Mouse (Mus musculus) neural tube, embryonic 11.5 days (tissue): ENCODE results near the gene Ttc23. TPM values are rescaled to one million over a fixed set of nuclear protein-coding genes. Genes with fewer than 3 reads are reported as not detected.

ENCODE experiments used
- ATAC-seq: fragments of 200-750 bp; cut with Nextera tagmentation; 2 replicates; pipeline ENCODE4 v1.8.0; 2017; ENCODE audit warnings: moderate number of reproducible peaks, mild to moderate bottlenecking, moderate TSS enrichment, moderate library complexity; ENCODE audit not compliant: insufficient read depth, low FRiP score, low TSS enrichment
- DNase-seq: peaks from one replicate; pipeline ENCODE4 v3.0.0-alpha.2; 2015; ENCODE audit warnings: low spot score
- H3K27ac ChIP-seq: fragments of 300-500 bp; sonication (generic); 2 replicates; pipeline ENCODE4 v1.5.1; 2014; ENCODE audit warnings: low read depth, mild to moderate bottlenecking, low read length
- H3K27me3 ChIP-seq: fragments of 300-500 bp; sonication (generic); 2 replicates; pipeline ENCODE4 v1.6.1; 2014; ENCODE audit warnings: mild to moderate bottlenecking, low read length, mixed read lengths; ENCODE audit not compliant: control insufficient read depth, insufficient read depth
- H3K36me3 ChIP-seq: fragments of 300-500 bp; sonication (generic); 2 replicates; pipeline ENCODE4 v1.6.1; 2014; ENCODE audit warnings: mild to moderate bottlenecking, low read length, moderate library complexity, mixed read lengths; ENCODE audit not compliant: control insufficient read depth, insufficient read depth
- H3K4me1 ChIP-seq: fragments of 300-500 bp; sonication (generic); 2 replicates; pipeline ENCODE4 v1.6.1; 2014; ENCODE audit warnings: low read length, mixed read lengths; ENCODE audit not compliant: control insufficient read depth, insufficient read depth
- H3K4me2 ChIP-seq: fragments of 300-500 bp; sonication (generic); 2 replicates; pipeline ENCODE4 v1.6.1; 2014; ENCODE audit warnings: low read depth, mild to moderate bottlenecking, moderate library complexity
- H3K4me3 ChIP-seq: fragments of 300-500 bp; sonication (generic); 2 replicates; pipeline ENCODE4 v1.5.1; 2014; ENCODE audit warnings: low read depth, low read length
- H3K9ac ChIP-seq: fragments of 300-500 bp; sonication (generic); 2 replicates; pipeline ENCODE4 v1.6.1; 2014; ENCODE audit warnings: mild to moderate bottlenecking, low read length
- H3K9me3 ChIP-seq: fragments of 300-500 bp; sonication (generic); 2 replicates; pipeline ENCODE4 v1.6.1; 2016; ENCODE audit warnings: low read length; ENCODE audit not compliant: control insufficient read depth
- WGBS: fragments of 180-500 bp; shearing (Covaris S2); extraction: QIAGEN DNeasy Blood & Tissue Kit; methylation state at CpG from one replicate; pipeline ENCODE4 v1.1.7; 2014; 5-methylcytosine and 5-hydroxymethylcytosine counted together
- polyA plus RNA-seq: library from polyadenylated mRNA; unstranded; fragments of >200 nt; fragmentation: Nextera tagmentation; extraction: Ambion mirVana; gene quantifications from 2 replicates; pipeline ENCODE4 v1.2.1, GENCODE M21; 2014

Ttc23 gene
- polyA plus RNA-seq, 1 experiment from 2014 or later: 35.4 TPM

DNA sequence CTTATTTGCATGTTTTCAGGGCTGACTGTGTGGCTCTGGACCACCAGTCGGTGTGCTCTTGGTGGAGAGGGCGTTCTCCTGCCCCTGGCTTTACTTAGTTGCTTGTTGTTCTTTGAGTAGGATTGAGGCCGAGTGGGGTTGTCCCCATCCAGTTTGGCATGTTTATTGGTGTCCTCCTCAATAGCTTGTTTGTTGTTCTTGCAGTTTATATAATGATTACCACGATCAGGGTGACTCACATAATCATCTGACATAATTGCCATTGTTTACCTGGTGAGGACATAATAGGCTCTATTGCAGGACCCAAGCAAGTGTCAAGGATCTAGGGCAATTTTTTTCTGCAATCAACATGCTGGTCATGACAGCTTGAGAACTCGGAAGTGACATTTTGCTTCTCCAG, 5.0 kb downstream of the Ttc23 start:
- no peak overlapping the region for H3K27ac ChIP-seq
- no peaks in the 10 kb centered on the region for H3K27me3 ChIP-seq
- no peaks in the 10 kb centered on the region for H3K36me3 ChIP-seq
- no peak for ATAC-seq
- no peak for DNase-seq
- 39% methylated on average over 5 of the region's 5 CpGs for WGBS
- H3K9ac ChIP-seq: no peak overlapping the region
- no peaks in the 10 kb centered on the region for H3K9me3 ChIP-seq
- H3K4me3 ChIP-seq: no peak overlapping the region
- no peak overlapping the region for H3K4me2 ChIP-seq
- peaks cover 2% of the 10 kb centered on the region; the same call in 1 of the 2 replicates for H3K4me1 ChIP-seq

DNA sequence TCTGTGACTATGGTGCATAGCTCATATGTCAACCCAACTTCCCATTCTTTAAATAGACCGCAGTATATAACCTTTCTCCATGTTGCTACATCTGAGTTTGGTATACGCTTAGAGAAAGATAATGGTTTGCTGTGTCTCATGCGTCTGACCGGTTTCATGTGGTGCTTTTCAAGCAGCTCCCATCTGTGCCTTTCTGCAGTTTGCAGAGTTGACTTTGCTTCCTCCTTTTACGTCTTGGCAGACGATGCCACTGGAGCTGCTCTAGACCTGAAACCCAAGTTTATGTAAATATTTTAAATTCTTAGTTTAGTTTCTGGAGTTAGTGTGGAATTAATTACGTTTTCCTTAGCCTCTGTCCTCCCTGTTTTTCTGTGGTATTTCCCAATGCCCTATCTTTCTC, 7.5 kb downstream of the Ttc23 start:
- ATAC-seq (no peak), DNase-seq (no peak)
- no peaks in the 10 kb centered on the region for H3K27me3 ChIP-seq
- no peaks in the 10 kb centered on the region for H3K9me3 ChIP-seq
- 93% methylated on average over 7 of the region's 7 CpGs for WGBS
- H3K9ac ChIP-seq: no peak overlapping the region
- H3K4me3 ChIP-seq: no peak overlapping the region
- H3K4me2 ChIP-seq: no peak overlapping the region
- H3K36me3 ChIP-seq: no peaks in the 10 kb centered on the region
- no peak overlapping the region for H3K27ac ChIP-seq
- peaks cover 1% of the 10 kb centered on the region; the same call in 1 of the 2 replicates for H3K4me1 ChIP-seq

DNA sequence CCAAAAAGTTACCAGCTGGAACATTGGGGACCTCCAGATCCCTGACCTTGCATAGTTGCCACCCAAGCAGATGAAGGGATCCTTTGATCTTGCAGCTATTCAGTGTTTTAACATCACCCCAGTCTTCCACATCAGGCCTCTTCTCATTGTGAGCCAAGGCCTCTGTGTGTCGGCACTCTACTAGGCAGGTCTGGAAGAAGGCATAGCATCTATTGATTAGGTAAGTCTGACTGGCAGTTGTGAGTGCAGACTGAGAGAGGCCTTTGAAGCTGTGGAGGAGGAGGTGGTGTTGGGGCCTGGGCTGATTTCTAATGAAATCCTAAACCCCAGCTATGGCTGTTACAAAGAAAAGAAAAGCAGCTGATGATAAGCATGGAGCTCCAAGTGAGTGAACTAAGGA, 8.0 kb downstream of the Ttc23 start:
- 14% methylated on average over 1 of the region's 1 CpGs for WGBS
- Histone ChIP-seq H3K4me3 (no peak overlapping the region), H3K4me2 (no peak overlapping the region), H3K9ac (no peak overlapping the region), H3K27me3 (no peaks in the 10 kb centered on the region), H3K9me3 (no peaks in the 10 kb centered on the region), H3K36me3 (no peaks in the 10 kb centered on the region), H3K4me1 (no peaks in the 10 kb centered on the region), H3K27ac (no peak overlapping the region)
- DNase-seq: no peak
- ATAC-seq: no peak

DNA sequence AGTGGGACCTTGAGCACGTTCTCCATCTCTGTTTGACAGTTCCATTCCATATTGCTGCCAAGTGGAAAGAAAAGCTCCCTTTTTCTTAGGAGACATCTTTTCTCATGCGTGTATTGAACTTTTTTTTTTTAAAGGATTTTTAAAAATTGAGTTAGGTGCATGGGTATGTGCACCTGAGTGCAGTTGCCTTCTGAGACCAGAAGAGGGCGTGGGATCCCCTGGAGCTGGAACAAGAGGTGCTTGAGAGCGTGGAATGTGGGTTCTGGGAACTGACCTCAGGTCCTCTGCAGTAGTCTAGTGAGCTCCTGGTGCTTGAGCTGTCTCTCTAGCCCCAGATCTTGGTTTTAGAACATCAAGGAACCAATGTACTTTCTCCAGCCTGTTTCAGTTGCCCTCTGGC, 10.9 kb downstream of the Ttc23 start:
- Histone ChIP-seq H3K4me3 (no peak overlapping the region), H3K36me3 (no peaks in the 10 kb centered on the region), H3K27ac (no peak overlapping the region), H3K4me2 (no peak overlapping the region), H3K9ac (no peak overlapping the region), H3K9me3 (no peaks in the 10 kb centered on the region), H3K4me1 (no peaks in the 10 kb centered on the region), H3K27me3 (no peaks in the 10 kb centered on the region)
- ATAC-seq: no peak
- no peak for DNase-seq
- 87% methylated on average over 4 of the region's 4 CpGs for WGBS

DNA sequence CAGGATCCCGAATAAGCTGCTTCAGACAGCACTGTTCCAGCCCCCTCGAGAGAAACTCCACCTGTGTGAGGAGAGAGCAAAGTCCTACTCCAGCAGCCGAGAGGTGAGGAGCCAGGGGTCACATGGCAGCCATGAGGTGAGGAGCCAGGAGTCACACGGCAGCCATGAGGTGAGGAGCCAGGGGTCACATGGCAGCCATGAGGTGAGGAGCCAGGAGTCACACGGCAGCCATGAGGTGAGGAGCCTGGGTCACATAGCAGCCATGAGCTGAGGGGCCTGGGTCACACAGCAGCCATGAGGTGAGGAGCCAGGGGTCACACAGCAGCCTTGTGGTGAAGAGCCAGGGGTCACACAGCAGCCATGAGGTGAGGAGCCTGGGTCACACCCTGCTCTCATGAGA, 15.2 kb downstream of the Ttc23 start:
- Histone ChIP-seq H3K9me3 (no peaks in the 10 kb centered on the region), H3K4me2 (no peak overlapping the region), H3K27ac (no peak overlapping the region), H3K4me3 (no peak overlapping the region), H3K27me3 (no peaks in the 10 kb centered on the region), H3K4me1 (no peaks in the 10 kb centered on the region), H3K9ac (no peak overlapping the region), H3K36me3 (no peaks in the 10 kb centered on the region)
- 85% methylated on average over 5 of the region's 5 CpGs for WGBS
- DNase-seq (no peak), ATAC-seq (no peak)

DNA sequence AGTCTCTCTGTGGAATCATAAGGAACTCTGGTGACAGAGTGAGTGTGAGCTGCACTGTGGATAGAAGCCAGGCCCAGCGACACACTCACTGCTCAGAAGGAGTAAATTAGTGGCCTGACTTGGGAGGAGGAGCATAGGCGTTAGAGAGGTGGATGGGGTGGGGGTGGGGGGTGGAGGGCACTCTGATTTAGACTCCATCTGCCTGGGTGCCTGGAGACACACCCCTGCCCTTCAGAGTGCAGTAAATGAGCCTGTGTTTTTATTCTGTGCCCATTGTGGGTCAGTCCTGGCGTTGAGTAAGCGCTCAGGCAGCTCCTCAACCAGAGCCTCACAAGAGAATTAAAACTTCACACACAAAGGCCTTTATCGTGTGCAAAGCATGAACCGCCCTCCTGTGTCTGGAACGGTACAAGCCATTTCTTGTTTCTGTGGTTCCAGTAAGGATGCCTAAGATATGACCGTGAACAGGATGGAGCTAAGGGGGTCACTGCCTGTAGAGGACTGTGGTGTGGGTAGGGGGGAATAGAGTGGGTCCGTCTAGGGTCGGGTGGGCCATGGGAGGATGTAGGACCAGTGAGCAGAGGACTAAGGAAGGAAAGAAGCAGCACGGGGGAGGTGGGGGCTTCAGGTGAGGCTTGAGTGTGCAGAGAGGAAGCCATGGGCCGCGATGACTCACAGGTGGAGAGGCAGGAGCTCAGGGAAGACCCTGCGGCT, 16.9 kb downstream of the Ttc23 start:
- DNase-seq (no peak), ATAC-seq (no peak; the same call in 1 of the 2 replicates)
- Histone ChIP-seq H3K4me3 (no peak overlapping the region), H3K9me3 (no peaks in the 10 kb centered on the region), H3K4me2 (no peak overlapping the region), H3K36me3 (no peaks in the 10 kb centered on the region), H3K27me3 (no peaks in the 10 kb centered on the region), H3K27ac (no peak overlapping the region), H3K9ac (no peak overlapping the region), H3K4me1 (no peaks in the 10 kb centered on the region)
- WGBS: 76% methylated on average over 14 of the region's 14 CpGs

DNA sequence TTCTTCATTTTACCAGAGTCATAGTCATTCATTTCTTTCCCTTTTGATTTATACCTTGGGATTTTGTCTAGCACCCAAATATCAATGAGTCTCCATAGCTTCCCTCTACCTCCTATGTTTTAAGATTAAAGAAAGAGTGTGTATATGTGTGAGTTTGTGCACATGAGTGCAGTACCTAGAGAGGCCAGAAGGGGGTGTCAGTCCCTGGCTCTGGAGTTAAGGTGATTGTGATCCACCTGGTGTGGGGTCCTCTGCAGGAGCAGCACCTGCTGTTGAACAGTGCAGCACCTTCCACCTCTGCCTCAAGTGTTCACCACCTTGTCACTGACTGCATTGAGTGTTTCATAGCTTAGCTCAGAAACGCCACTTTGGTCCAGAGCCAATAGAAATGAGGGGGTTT, 23.8 kb downstream of the Ttc23 start:
- no peak overlapping the region for H3K4me3 ChIP-seq
- no peak overlapping the region for H3K27ac ChIP-seq
- no peak overlapping the region for H3K4me2 ChIP-seq
- DNase-seq (no peak), ATAC-seq (no peak)
- no peaks in the 10 kb centered on the region for H3K9me3 ChIP-seq
- H3K36me3 ChIP-seq: peaks cover 8% of the 10 kb centered on the region
- H3K4me1 ChIP-seq: no peaks in the 10 kb centered on the region
- WGBS: 86% methylated on average over 1 of the region's 1 CpGs
- no peak overlapping the region for H3K9ac ChIP-seq
- H3K27me3 ChIP-seq: no peaks in the 10 kb centered on the region

DNA sequence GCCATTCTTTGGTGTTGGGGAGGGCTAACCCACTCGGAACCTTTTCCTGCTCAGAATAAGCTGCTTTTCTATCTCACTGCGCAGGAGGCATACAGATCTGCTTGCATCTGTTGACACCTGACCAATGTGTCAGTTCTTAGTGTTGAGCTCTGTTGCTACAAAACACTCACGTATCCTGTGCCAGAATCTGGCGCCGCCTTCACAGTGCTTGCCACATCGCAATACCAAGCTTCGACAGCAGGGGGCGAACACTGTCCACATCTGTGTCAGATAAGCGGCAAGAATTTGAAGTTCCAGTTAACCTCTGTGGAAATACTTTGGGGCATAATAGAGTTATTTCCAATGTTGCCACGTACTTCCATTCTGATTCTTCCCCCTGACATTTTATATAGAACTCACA, 25.4 kb downstream of the Ttc23 start:
- peaks cover 8% of the 10 kb centered on the region for H3K36me3 ChIP-seq

DNA sequence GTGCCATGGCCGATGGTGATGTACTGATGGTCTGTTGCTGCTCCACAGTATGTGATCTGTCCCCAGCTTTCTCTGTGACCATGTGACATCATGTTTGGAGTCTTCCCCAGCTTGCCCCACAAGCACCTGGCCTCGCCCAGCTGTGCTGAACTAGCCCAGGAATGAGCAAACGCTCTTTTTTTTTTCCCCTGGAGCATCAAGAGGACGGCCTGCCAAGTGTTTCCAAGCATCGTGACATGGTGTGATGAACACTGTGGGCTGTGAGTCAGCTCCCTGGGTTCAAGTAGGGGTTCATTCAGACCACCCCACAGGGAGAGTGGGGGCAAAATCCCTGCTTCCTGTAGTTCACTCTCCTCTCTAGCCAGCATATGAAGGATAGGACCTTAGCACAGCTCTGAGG, 26.4 kb downstream of the Ttc23 start:
- Histone ChIP-seq H3K9me3 (no peaks in the 10 kb centered on the region), H3K4me1 (no peaks in the 10 kb centered on the region), H3K27me3 (no peaks in the 10 kb centered on the region), H3K27ac (no peak overlapping the region), H3K4me3 (no peak overlapping the region), H3K4me2 (no peak overlapping the region), H3K36me3 (peaks cover 8% of the 10 kb centered on the region), H3K9ac (no peak overlapping the region)
- no peak for ATAC-seq
- 87% methylated on average over 5 of the region's 5 CpGs for WGBS
- DNase-seq: no peak

More for the DNA sequence above, 25.4 kb downstream of the Ttc23 start:
- H3K4me1 ChIP-seq: no peaks in the 10 kb centered on the region
- no peak overlapping the region for H3K9ac ChIP-seq
- DNase-seq: peak; percentile 86
- no peaks in the 10 kb centered on the region for H3K9me3 ChIP-seq
- no peak for ATAC-seq
- no peak overlapping the region for H3K4me3 ChIP-seq
- 13% methylated on average over 10 of the region's 10 CpGs for WGBS
- H3K27me3 ChIP-seq: no peaks in the 10 kb centered on the region
- H3K27ac ChIP-seq: no peak overlapping the region
- no peak overlapping the region for H3K4me2 ChIP-seq
